Mouse (Mus musculus) cerebellum, postnatal 10 days (tissue): ENCODE measurements around the gene Rmnd5b.

ENCODE experiments used
- DNase-seq, 2 experiments: peaks; one replicate each; pipeline ENCODE4 v3.0.0; 2021; ENCODE audit warnings: mixed read lengths in 2 of 2

Rmnd5b gene

DNA sequence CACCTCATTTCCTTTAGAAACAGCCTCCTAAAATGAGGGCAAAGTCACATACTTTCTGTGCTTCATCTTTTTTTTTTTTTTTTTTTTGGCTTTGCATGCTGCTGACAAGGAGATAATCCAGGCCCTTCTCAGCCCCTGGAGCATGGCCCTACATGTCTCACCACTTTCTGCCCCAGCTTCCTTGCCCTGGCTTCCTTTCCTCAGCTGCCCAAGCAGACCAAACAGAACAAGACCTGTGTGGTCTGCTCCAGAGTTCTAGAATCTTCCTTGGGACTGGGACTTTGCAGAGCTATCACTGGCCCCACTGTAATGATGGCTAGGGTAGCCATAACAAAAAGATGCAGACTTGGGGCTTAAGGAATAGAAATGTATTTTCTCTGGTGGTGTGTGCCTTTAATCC, 45.7 kb downstream of the Rmnd5b start:
- no peak for DNase-seq

GRCm38 (mm10) chr11:51588833-51589232, 46.9 kb downstream of the Rmnd5b start:
- no peak for DNase-seq

DNA sequence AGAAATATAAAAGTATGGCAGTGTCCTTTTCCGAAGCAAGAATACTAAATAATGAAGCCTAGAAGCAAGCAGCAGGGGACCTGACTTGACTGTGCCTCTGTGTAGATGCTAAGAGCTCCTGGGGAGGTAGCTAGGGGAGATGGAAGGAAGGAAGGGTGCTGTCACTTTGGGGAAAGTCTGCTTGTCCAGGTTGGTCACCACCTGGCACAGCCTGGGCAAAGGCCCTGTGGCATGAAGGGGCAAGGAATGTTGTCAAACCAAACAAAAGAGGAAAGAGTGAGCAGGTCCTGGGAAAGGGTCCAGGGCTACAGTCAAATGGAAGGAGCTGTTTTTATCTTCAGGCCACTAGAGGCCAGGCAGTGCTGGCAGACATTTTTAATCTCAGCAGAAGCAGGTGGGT, 48.6 kb downstream of the Rmnd5b start:
- no peak for DNase-seq

- DNase-seq = no peak
These were observed 49.3 kb downstream of the Rmnd5b start for GRCm38 (mm10) chr11:51586411-51586810.

GRCm38 (mm10) chr11:51585608-51586252, 50.0 kb downstream of the Rmnd5b start:
- DNase-seq = no peak

- DNase-seq = peak; percentile 98 to 99
These were observed 51.1 kb downstream of the Rmnd5b start, which contains the start of gene Phykpl for GRCm38 (mm10) chr11:51584431-51585248. TSS of gene Phykpl (plus strand) at chr11:51584757.

GRCm38 (mm10) chr11:51584057-51584430, 51.7 kb downstream of the Rmnd5b start:
- DNase-seq = peak in 1 of 2 experiments; percentile 34

- peak; percentile 89 for DNase-seq
These were observed 53.0 kb downstream of the Rmnd5b start for GRCm38 (mm10) chr11:51582713-51583112.

GRCm38 (mm10) chr11:51579024-51579423, 56.7 kb downstream of the Rmnd5b start:
- DNase-seq = no peak

- no peak for DNase-seq
These were observed 58.1 kb downstream of the Rmnd5b start for GRCm38 (mm10) chr11:51577587-51577986.

DNA sequence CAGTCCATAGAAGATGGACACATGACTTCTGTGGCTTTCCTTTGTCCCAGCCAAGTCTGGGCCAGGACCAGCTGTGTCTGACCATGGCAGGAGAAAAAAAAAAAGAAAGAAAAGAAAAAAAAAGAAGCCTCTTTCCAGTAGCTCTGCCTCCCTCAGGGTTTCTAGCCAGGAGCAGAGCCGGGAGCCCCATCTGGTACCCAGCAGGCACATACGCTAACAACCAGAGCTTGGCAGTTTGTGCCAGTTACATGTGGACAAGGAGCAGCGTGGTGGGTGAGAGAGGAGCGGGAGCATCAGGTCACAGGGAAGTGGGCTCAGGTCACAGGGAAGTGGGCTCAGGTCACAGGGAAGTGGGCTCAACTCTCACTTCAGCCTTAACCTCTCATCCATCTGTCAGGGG, 59.2 kb downstream of the Rmnd5b start:
- peak; percentile 63 to 77 for DNase-seq
